Mouse (Mus musculus): ENCODE data around the gene Nptx1.

Nptx1 gene

GRCm38 (mm10) chr11:119522779-119523178 lies 24.8 kb downstream of the Nptx1 start:
- DNase-seq (ENCODE audit: low spot score): no peak

DNA sequence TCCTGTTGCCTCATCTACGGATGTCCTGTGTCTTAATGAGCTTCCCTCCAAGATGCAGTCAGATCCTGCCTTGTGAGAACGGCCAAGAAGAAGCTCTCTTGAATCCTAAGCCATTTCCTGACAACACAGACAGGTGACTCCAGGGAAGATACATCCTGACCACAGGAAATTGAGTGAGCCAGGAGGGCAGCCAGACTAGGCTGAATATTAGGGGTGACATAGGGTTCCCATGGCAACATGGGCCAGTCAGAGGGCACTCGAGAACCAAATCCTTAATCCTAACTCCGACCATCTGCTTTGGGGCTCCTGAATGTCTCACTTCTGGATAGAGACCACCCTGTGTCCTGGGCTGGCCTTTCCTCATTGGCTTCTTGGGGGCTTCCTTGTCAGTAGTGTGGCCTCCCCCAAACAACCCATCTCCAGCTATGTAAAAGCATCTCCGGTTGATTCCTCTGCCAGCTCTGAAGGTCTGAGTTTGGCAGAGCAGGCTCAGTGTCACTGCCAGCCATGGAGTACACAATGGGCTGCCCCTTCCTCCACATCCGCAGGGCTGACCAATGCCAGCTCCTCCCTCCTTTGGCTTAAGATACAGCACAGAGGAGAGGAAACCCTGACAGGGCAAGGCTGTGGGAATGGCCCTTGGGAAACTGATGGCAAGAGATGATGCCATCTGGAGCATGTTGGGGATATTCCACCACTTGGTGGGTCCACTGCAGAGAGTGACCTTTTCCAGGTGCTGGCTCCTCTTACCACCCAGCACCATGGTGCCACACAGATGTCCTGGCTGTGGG lies 25.4 kb downstream of the Nptx1 start:
- DNase-seq (ENCODE audit: low spot score): no peak

DNA sequence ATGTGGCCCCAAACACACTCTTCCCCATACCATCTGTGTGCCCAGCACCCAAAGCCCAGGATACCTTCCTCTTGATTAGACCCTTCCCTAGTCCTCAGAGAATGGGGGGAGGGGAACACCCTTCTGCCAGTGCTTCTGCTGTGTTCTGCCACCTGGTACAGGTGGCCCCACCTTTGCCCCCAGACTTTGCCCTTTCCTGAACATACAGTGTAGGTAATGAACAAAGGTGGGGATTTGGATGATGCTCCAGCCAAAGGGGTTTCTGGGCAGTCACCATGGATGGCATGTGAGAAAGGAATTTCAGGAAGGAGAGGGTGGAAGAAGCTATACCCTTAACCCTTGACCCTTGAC lies 26.9 kb downstream of the Nptx1 start:
- no peak for DNase-seq (ENCODE audit: low spot score)

GRCm38 (mm10) chr11:119520005-119520712 lies 27.4 kb downstream of the Nptx1 start:
- no peak for DNase-seq (ENCODE audit: low spot score)

DNA sequence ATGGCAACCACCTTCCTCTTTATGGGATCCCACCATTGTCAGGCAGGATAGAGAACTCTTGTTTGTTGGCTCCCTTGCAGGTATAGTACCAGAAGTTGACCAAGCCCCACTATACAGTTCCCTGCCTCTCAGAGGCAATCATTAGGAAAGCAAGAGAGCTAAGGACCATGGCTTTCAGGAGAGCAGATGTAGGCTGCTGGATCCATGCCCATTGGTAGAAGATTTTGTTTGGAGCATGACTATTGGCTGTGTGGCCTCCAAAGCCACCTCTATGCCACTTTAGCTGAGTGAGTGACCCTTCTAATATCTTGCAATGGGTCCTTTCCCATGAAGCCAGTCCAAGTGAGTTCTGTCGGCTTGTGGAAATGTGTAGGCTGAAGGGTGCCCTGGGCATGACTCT lies 28.2 kb downstream of the Nptx1 start:
- DNase-seq (ENCODE audit: low spot score): no peak

DNA sequence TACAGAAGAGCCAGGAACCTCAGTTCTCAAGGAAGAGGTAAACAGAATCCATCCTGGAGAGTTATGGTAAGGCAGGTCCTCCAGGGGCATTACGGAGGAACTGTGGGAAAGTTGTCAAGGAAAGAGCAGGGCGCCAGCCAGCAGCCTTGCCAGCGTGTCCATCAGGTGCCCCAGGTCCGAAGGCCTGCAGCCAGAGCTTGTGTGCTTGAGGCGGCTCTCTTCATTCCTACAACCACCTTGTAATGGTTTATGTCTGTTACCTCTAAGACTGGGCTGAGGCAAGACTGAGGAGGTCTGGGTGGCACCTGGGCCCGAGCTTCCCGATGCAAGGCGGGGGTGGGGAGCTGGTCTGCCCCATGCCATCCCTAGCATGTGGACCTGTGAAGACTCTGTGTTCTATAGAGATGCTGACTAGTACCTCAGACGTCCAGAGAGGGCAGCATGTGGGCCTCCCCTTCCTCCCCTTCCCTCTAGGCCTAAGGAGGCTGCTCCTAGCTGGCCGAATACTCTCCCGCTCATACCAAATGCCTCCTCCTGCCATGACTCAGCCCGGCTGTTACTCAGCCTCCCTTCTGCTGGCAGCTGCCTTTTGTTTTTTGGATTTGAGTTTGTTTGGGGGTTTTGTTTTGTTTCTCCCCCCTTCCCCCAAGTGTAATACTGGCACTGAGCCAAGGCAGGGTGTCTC lies 30.7 kb downstream of the Nptx1 start:
- no peak for DNase-seq (ENCODE audit: low spot score)

DNA sequence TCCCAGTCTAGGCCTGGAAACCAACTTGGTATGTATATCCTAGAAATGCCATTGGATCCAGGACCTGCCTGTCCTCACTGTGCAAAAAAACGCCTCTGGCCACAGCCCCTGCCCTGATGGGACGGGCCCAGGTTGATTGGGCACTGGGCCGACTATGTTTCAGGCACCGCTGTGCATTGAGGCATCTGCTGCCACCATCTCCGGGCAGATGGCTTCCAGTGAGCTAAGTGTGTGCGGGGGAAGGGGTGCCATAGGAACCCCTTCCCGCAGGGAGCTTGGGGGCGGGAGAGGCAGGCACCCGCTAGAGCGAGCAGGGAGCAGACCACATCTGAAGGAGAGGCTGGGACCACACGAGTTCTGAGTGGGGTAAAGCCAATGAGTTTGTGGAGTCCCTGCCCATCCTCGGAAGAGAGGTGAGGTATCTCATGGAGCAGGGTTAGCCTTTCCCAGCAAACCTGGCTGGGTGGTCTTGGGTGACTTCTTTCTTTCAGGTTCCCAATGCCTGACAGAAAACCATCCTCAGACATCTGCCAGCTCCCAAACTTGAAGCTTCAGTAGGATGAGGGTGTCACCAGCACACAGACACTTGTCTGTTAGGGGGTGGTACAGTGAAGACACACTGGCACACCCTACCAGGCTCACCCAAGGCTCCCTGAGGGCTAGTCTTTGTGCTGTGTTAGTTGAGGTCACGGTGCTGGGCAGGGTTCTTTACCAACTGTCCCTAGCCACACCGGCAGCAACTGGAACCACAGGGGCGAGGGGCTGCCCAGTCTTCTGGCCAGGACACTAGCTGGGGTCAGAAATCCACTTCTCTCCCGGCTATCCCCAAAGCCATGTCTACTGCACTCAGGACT lies 31.5 kb downstream of the Nptx1 start:
- DNase-seq (ENCODE audit: low spot score): no peak

DNA sequence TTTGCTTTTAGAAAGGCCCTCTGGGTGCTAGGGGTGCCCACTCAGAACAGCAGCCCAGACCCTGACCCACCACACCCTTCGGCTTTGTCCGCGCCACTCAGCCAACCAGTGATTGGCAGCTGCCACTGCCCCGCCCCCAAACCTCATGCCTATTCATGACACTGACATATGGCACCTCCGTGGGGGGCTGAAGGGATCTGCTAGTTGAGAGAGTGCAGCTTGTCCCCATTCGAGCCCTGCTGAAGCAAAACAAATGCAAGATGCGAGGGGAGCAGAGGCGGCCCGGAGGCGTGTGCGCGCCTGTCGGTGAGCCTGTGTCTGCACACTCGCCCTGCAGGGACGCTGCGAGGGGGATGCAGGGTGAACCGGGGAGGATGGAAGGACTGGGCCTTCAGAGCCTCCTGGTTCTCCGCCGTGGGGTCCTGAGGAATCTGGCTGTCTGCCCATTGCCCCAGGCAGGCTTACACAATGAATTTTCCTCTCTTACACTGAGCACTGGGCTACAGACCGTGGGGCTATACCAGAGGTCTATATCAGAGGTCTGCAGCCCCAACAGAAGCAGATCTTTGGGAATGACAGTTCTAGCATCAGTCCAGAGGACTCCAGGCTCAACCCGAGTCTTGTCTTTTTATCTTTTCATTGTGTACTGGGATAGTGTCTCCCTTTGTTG lies 32.5 kb downstream of the Nptx1 start:
- no peak for DNase-seq (ENCODE audit: low spot score)

DNA sequence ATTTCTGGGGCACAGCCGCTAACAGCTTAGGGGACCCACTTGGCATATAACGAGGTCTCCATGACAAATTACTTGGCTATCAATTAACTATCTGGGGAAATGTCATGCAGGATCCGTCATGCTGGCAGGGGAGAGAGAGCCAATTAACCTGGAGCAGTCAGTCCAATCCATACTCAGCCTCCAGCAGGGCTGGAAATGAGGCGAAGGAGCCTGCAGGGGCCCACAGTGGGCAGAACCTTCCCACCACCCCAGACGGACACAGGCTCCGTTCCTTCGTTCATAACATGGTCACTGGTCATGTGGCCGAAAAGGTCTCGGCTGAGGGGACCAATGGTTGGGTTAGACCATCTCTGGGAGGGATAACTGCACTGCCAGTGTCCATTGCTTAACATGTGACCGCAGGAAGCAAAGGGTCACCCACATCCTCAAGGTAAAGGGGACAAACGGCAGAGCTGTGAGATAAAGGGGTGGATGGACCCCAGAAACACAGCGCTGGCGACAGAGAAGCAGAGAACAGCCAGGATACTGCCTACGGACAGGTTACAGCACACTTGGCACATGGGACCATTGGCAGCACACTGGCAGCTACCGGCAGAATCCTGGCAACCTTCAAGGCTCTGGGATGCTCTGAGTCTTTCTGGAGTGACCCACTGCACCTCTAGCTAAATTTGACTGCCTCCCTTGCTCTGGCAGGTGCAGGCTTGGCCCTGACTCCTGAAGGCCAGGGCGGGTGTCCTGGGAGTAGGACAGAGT lies 33.3 kb downstream of the Nptx1 start:
- DNase-seq (ENCODE audit: low spot score): no peak

- DNase-seq (ENCODE audit: low spot score): no peak
These were observed 34.4 kb downstream of the Nptx1 start for GRCm38 (mm10) chr11:119513038-119513659.

GRCm38 (mm10) chr11:119509165-119509776 lies 38.3 kb downstream of the Nptx1 start:
- DNase-seq (ENCODE audit: low spot score): no peak

DNA sequence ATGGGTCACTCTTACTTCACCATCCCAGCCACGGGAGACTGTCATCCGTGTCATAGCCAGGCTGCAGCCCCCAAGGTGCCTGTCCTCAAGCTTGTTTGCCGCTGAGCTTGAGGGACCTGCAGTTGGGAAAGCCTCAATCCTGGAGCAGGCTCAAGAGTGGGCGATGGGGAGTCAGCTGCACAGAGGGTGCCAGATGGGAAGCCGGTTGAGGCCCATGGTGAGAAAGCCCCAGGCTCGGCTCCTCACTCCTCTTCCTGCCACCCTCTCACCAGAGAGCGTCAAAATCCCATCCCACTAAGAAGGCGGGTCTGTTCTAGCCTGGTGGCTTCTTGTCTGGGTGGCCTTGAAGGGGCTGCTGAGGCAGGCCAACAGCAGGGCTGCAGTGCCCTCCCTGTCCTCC lies 39.8 kb downstream of the Nptx1 start:
- DNase-seq (ENCODE audit: low spot score): no peak

DNA sequence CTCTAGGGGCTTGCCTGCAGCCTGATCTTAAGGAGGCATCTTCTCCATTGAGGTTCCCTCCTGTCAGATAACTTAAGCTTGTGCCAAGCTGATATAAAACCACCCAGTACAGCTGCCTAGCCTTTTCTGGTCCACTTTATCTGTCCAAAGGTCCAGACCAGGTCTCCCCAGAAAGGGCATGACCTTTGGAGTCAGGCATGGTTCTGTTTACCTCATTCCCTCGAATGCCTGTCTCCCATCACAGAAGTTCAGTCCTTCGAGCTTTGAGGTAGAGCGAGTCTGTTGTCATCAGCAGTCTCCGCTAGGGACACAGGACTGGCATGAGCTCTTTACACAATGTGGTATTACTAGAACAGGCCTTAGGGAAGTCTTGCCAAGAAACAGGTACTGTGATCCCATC lies 41.2 kb downstream of the Nptx1 start:
- DNase-seq (ENCODE audit: low spot score): no peak

DNA sequence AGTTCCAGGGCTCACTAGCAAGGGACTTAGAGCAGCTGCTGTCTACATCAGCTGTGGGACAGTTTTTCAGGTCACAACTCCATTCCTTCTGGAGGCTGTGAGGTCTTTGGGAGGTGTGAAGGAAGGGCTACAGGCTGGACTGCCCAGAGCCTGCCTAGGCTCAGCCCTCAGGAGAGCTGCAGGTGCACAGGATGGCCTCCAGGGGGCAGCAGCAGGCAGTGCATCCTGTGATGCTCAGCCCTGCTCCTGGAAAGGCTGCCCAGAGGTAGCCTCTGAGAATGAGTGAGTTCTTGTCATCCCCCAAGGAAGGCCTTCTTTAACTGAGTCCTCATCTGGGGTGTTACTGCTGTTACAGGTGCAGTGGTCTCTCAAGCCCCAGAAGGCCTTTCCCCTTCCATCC lies 43.9 kb downstream of the Nptx1 start:
- peak; percentile 54 for DNase-seq (ENCODE audit: low spot score)

DNA sequence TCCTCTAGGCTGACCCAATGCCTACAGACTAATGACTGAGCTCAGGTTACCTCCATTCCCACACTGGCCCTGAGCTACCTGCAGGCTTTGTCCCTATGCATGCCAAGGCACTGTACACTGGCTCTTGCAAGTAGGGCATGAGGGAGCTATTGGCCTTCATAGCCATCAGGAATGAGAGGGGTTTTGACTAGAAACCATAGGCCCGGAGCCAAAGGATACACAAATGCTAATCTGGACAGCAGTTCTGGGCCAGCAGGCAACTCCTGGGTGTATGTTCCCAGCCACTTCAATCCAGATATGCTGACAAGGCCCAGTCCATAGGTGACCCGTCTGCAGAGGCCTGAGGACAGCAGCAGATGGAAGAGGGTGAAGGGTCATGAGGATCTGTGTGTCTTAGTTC lies 47.5 kb downstream of the Nptx1 start:
- no peak for DNase-seq (ENCODE audit: low spot score)

- no peak for DNase-seq (ENCODE audit: low spot score)
These were observed 48.3 kb downstream of the Nptx1 start for GRCm38 (mm10) chr11:119499297-119499696.

DNA sequence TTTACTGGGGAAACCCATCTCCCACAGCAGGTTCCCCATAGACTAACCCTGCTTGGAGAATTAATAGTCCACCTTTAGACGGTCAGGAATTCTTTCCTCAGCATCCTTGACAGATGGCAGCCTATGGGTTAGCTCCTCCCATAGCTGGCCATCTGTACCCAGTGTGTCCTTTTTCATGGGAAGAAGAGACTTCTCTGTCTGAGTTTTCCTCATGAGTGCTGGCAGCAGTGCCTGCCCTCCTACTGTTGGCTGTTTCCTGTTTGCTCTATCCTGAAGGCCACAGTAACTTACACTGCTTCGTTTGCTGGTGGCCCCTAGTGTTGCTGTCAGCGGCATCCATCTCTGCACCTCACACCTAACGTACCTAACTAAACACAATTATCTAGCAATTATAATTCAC lies 50.1 kb downstream of the Nptx1 start:
- DNase-seq (ENCODE audit: low spot score): no peak

- no peak for DNase-seq (ENCODE audit: low spot score)
These were observed 51.4 kb downstream of the Nptx1 start for GRCm38 (mm10) chr11:119496147-119496546.

GRCm38 (mm10) chr11:119493516-119493915 lies 54.0 kb downstream of the Nptx1 start:
- DNase-seq (ENCODE audit: low spot score): no peak

DNA sequence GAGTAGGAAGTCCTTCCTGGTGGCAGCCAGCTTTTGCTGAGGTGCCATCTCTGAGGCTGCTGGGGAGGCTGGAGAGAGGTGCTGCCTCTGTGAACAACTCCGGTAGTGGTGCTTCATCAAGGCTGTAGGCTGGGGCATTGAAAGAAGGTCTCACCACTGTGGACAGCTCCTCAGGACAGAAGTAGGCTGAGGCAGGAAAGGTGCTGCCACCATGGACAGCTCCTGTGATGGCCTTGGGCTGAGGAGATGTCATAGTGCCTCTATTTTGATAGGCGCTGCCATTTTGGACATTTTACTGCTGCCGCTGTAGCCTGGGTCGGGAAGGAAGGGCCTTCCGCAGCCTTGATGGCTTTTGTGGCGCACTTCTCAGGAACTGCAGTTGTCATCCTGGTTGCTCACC lies 54.7 kb downstream of the Nptx1 start:
- no peak for DNase-seq (ENCODE audit: low spot score)

Measured in T-cell, adult 2 months (primary cell).